In genomic region chr7:135651831-135652511, GRCm38 (mm10) we compare ENCODE assay signal across 8 mouse cellular contexts.
DNase-seq lines count a peak whose midpoint lies in the region; ATAC-seq and TF ChIP-seq lines count a peak whose summit lies in the region.

No protein-coding gene starts in this region.

- no peak overlapping the region for H3K27ac ChIP-seq in neural tube, embryonic 15.5 days (replicated peaks)
- peak overlapping the region; percentile 75 for H3K27ac ChIP-seq in stomach, embryonic 16.5 days (ENCODE audit: low read length)

- H3K4me3 ChIP-seq in neural tube, embryonic 15.5 days (replicated peaks), result no peak overlapping the region
- H3K4me3 ChIP-seq in lung, adult 2 months (replicated peaks; ENCODE audit: extremely low read depth, low read depth, low read length), result peak overlapping the region; percentile 52
- H3K4me3 ChIP-seq in stomach, embryonic 16.5 days (replicated peaks; ENCODE audit: low read length), result peak overlapping the region; percentile 33

- 70% methylated on average over 18 of the region's 18 CpGs for WGBS in neural tube, embryonic 15.5 days
- 27% methylated on average over 18 of the region's 18 CpGs for WGBS in lung, adult 2 months
- WGBS in stomach, embryonic 16.5 days, result 43% methylated on average over 18 of the region's 18 CpGs

- no peak for DNase-seq in neural tube, embryonic 10.5 days (ENCODE audit: extremely low spot score, low spot score)
- DNase-seq in lung, adult 2 months, result peak; percentile 26
- no peak for DNase-seq in retina, postnatal 1 day
- DNase-seq in layer of hippocampus, adult 9-11 months, result no peak
- DNase-seq in cerebellum, adult 9-11 months, result no peak

- no peak overlapping the region for H3K9ac ChIP-seq in neural tube, embryonic 15.5 days (replicated peaks)
- H3K9ac ChIP-seq in stomach, embryonic 16.5 days (ENCODE audit: low read length), result peak overlapping the region; percentile 65

- TF ChIP-seq CTCF in lung, adult 2 months (IDR thresholded peaks at IDR 0.05; ENCODE audit: insufficient read depth, low read length), result no peak

- peak overlapping the region; percentile 15; the same call in 1 of the 2 replicates for H3K4me2 ChIP-seq in neural tube, embryonic 15.5 days
- peak overlapping the region; percentile 45 for H3K4me2 ChIP-seq in stomach, embryonic 16.5 days (ENCODE audit: low read depth, low read length)

- ATAC-seq in neural tube, embryonic 15.5 days (ENCODE audit: low FRiP score), result no peak
- peak; percentile 48 to 49 for ATAC-seq in hematopoietic stem cell, adult 5-6 weeks (replicated peaks in 1 of 2; ENCODE audit: insufficient read depth in 1 of 2, low FRiP score in 2 of 2, low TSS enrichment in 1 of 2, low read depth in 1 of 2, poor library complexity in 2 of 2, severe bottlenecking in 2 of 2)
- no peak; the same call in 1 of the 2 replicates for ATAC-seq in stomach, embryonic 16.5 days (ENCODE audit: insufficient read depth, low FRiP score)

- TF ChIP-seq POLR2A in lung, adult 2 months (IDR thresholded peaks at IDR 0.05; ENCODE audit: borderline replicate concordance, extremely low read depth, low read depth, low read length), result peak; percentile 49; the same call in 1 of the 2 replicates

- no peaks in the 10 kb centered on the region for H3K9me3 ChIP-seq in neural tube, embryonic 15.5 days (replicated peaks)
- no peaks in the 10 kb centered on the region for H3K9me3 ChIP-seq in stomach, embryonic 16.5 days (replicated peaks; ENCODE audit: control insufficient read depth, low read length)

- no peaks in the 10 kb centered on the region for H3K4me1 ChIP-seq in neural tube, embryonic 15.5 days
- no peaks in the 10 kb centered on the region for H3K4me1 ChIP-seq in lung, adult 2 months (ENCODE audit: control insufficient read depth, insufficient read depth, low read length)
- H3K4me1 ChIP-seq in stomach, embryonic 16.5 days (ENCODE audit: control insufficient read depth, insufficient read depth, low read length), result 0 out of 2 replicates have a peak, but pooled peaks cover 3% of the 10 kb centered on the region

- H3K27me3 ChIP-seq in neural tube, embryonic 15.5 days (replicated peaks), result no peaks in the 10 kb centered on the region
- no peaks in the 10 kb centered on the region for H3K27me3 ChIP-seq in stomach, embryonic 16.5 days (ENCODE audit: control insufficient read depth, insufficient read depth, low read length)

- no peaks in the 10 kb centered on the region for H3K36me3 ChIP-seq in neural tube, embryonic 15.5 days
- H3K36me3 ChIP-seq in stomach, embryonic 16.5 days (ENCODE audit: control insufficient read depth, insufficient read depth, low read length), result no peaks in the 10 kb centered on the region

Comparison
In these comparisons a context has a peak if more than half of its experiments do, and no peak if none do; other contexts are left out.
1. ATAC-seq: peak in hematopoietic stem cell, adult 5-6 weeks (2 of 2); none in neural tube, embryonic 15.5 days (single experiment) and stomach, embryonic 16.5 days (single experiment).